Mouse (Mus musculus) neural tube, embryonic 10.5 days (tissue): ENCODE measurements around the gene Flt3.

Experiments
- DNase-seq: peaks from one replicate; pipeline ENCODE4 v3.0.0-alpha.2; 2017; ENCODE audit warnings: low spot score; ENCODE audit errors: extremely low spot score

The Flt3 gene

DNA sequence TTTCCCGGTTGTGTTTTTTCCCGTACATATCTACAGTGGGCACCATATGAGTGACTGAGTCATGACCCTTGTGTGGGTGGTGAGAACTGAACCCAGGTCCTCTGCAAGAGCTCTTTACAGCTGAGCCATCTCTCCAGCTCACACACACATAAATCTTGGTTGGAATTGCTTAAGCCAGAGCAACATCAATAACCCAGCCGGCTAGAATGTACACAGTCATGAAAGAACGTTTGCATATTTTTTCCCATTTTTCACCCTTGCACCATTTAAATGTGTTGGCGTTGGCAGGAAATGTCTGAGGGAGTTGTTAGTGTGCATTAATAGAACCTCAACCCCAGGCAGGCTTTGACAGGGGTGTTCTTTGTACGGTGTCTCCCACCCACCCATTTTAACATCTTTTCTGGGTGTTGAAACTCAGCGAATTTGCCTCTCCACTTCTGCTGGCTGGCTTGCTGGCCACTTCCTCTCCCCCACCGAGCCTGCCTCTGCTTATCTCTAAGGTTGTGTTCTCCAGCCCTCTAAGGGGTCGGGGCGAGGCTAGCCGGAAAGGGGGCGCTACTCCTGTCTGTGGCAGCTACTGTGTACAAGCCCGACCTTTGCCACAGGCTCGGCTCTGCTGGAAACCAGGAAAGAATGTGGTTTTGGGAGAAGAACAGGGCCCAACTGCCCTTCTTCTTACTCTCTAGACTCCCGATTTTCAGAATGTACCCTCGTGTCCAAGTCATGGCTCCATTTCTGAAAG lies 108.4 kb downstream of the Flt3 start:
- no peak for DNase-seq

- no peak for DNase-seq
Observed at GRCm38 (mm10) chr5:147284365-147284764, 115.9 kb downstream of the Flt3 start.
